Mouse (Mus musculus): ENCODE measurements around the gene Cry2. TPM values are rescaled to one million over a fixed set of nuclear protein-coding genes. Genes with fewer than 3 reads are reported as not detected.

The Cry2 gene
- polyA plus RNA-seq, 1 experiment from 2014 or later: 27.1 TPM

- Histone ChIP-seq H3K4me2 (no peak overlapping the region), H3K4me3 (replicated peaks) (no peak overlapping the region), H3K9me3 (no peaks in the 10 kb centered on the region), H3K4me1 (replicated peaks) (peaks cover 28% of the 10 kb centered on the region), H3K36me3 (no peaks in the 10 kb centered on the region), H3K27me3 (peaks cover 17% of the 10 kb centered on the region), H3K27ac (no peak overlapping the region), H3K9ac (replicated peaks) (no peak overlapping the region)
- 78% methylated on average over 3 of the region's 3 CpGs for WGBS
- ATAC-seq (ENCODE audit: insufficient number of reproducible peaks, insufficient read depth, low FRiP score, low TSS enrichment, low read depth): no peak
Observed at GRCm38 (mm10) chr2:92395535-92395934, 38.3 kb downstream of the Cry2 start.

GRCm38 (mm10) chr2:92392318-92393264, 41.3 kb downstream of the Cry2 start:
- H3K9ac ChIP-seq (replicated peaks): peak overlapping the region; percentile 68
- ATAC-seq (ENCODE audit: insufficient number of reproducible peaks, insufficient read depth, low FRiP score, low TSS enrichment, low read depth): peak; percentile 8
- peaks cover 49% of the 10 kb centered on the region for H3K4me1 ChIP-seq (replicated peaks)
- H3K4me2 ChIP-seq: peak overlapping the region; percentile 83
- peak overlapping the region; percentile 90 for H3K27ac ChIP-seq
- 3% methylated on average over 26 of the region's 26 CpGs for WGBS
- H3K36me3 ChIP-seq: no peaks in the 10 kb centered on the region
- no peaks in the 10 kb centered on the region for H3K9me3 ChIP-seq
- H3K4me3 ChIP-seq (replicated peaks): peak overlapping the region; percentile 44
- peaks cover 5% of the 10 kb centered on the region; the same call in 1 of the 2 replicates for H3K27me3 ChIP-seq

- H3K4me2 ChIP-seq: peak overlapping the region; percentile 83
- peak overlapping the region; percentile 90 for H3K27ac ChIP-seq
- H3K9me3 ChIP-seq: no peaks in the 10 kb centered on the region
- ATAC-seq (ENCODE audit: insufficient number of reproducible peaks, insufficient read depth, low FRiP score, low TSS enrichment, low read depth): no peak
- H3K27me3 ChIP-seq: no peaks in the 10 kb centered on the region; the same call in 1 of the 2 replicates
- H3K4me1 ChIP-seq (replicated peaks): peaks cover 49% of the 10 kb centered on the region
- H3K4me3 ChIP-seq (replicated peaks): peak overlapping the region; percentile 44
- 22% methylated on average over 11 of the region's 11 CpGs for WGBS
- H3K36me3 ChIP-seq: peaks cover 3% of the 10 kb centered on the region
- H3K9ac ChIP-seq (replicated peaks): peak overlapping the region; percentile 68
Observed at GRCm38 (mm10) chr2:92391703-92392317, 42.0 kb downstream of the Cry2 start.

- peaks cover 49% of the 10 kb centered on the region for H3K4me1 ChIP-seq (replicated peaks)
- no peak for ATAC-seq (ENCODE audit: insufficient number of reproducible peaks, insufficient read depth, low FRiP score, low TSS enrichment, low read depth)
- peaks cover 10% of the 10 kb centered on the region for H3K36me3 ChIP-seq
- peak overlapping the region; percentile 83 for H3K4me2 ChIP-seq
- no peak overlapping the region for H3K27ac ChIP-seq
- H3K9ac ChIP-seq (replicated peaks): 0 out of 2 replicates have a peak overlapping the region, but pooled peaks have one; percentile 18
- no peaks in the 10 kb centered on the region for H3K9me3 ChIP-seq
- no peaks in the 10 kb centered on the region for H3K27me3 ChIP-seq
- 89% methylated on average over 8 of the region's 8 CpGs for WGBS
- H3K4me3 ChIP-seq (replicated peaks): peak overlapping the region; percentile 44; the same call in 1 of the 2 replicates
Observed at GRCm38 (mm10) chr2:92391116-92391515, 42.7 kb downstream of the Cry2 start.

GRCm38 (mm10) chr2:92390206-92390930, 43.5 kb downstream of the Cry2 start:
- H3K36me3 ChIP-seq: peaks cover 18% of the 10 kb centered on the region
- H3K27me3 ChIP-seq: no peaks in the 10 kb centered on the region
- no peak overlapping the region for H3K27ac ChIP-seq
- WGBS: 88% methylated on average over 6 of the region's 6 CpGs
- no peak for ATAC-seq (ENCODE audit: insufficient number of reproducible peaks, insufficient read depth, low FRiP score, low TSS enrichment, low read depth)
- H3K9ac ChIP-seq (replicated peaks): no peak overlapping the region
- H3K9me3 ChIP-seq: no peaks in the 10 kb centered on the region
- peaks cover 49% of the 10 kb centered on the region for H3K4me1 ChIP-seq (replicated peaks)
- no peak overlapping the region for H3K4me3 ChIP-seq (replicated peaks)
- H3K4me2 ChIP-seq: no peak overlapping the region

- Histone ChIP-seq H3K9me3 (no peaks in the 10 kb centered on the region), H3K9ac (replicated peaks) (no peak overlapping the region), H3K27ac (peak overlapping the region; percentile 78), H3K27me3 (no peaks in the 10 kb centered on the region), H3K4me3 (replicated peaks) (peak overlapping the region; percentile 66), H3K4me2 (peak overlapping the region; percentile 89), H3K4me1 (replicated peaks) (peaks cover 49% of the 10 kb centered on the region), H3K36me3 (peaks cover 25% of the 10 kb centered on the region)
- ATAC-seq (ENCODE audit: insufficient number of reproducible peaks, insufficient read depth, low FRiP score, low TSS enrichment, low read depth): no peak; the same call in 1 of the 2 replicates
- WGBS: 5% methylated on average over 10 of the region's 10 CpGs
Observed at GRCm38 (mm10) chr2:92389645-92390044, 44.2 kb downstream of the Cry2 start.

GRCm38 (mm10) chr2:92388891-92389641, 44.8 kb downstream of the Cry2 start:
- Histone ChIP-seq H3K27ac (peak overlapping the region; percentile 78), H3K27me3 (no peaks in the 10 kb centered on the region), H3K9ac (replicated peaks) (peak overlapping the region; percentile 69), H3K9me3 (no peaks in the 10 kb centered on the region), H3K4me2 (peak overlapping the region; percentile 89), H3K36me3 (peaks cover 31% of the 10 kb centered on the region), H3K4me1 (replicated peaks) (peaks cover 49% of the 10 kb centered on the region), H3K4me3 (replicated peaks) (peak overlapping the region; percentile 66)
- ATAC-seq (ENCODE audit: insufficient number of reproducible peaks, insufficient read depth, low FRiP score, low TSS enrichment, low read depth): peak; percentile 88
- under 1% methylated on average over 61 of the region's 62 CpGs for WGBS

GRCm38 (mm10) chr2:92388081-92388517, 45.7 kb downstream of the Cry2 start:
- no peak for ATAC-seq (ENCODE audit: insufficient number of reproducible peaks, insufficient read depth, low FRiP score, low TSS enrichment, low read depth)
- H3K9ac ChIP-seq (replicated peaks): peak overlapping the region; percentile 69
- H3K27me3 ChIP-seq: no peaks in the 10 kb centered on the region
- 69% methylated on average over 3 of the region's 3 CpGs for WGBS
- no peak overlapping the region for H3K27ac ChIP-seq
- peak overlapping the region; percentile 66 for H3K4me3 ChIP-seq (replicated peaks)
- peaks cover 46% of the 10 kb centered on the region for H3K4me1 ChIP-seq (replicated peaks)
- peaks cover 40% of the 10 kb centered on the region for H3K36me3 ChIP-seq
- no peaks in the 10 kb centered on the region for H3K9me3 ChIP-seq
- H3K4me2 ChIP-seq: peak overlapping the region; percentile 89

GRCm38 (mm10) chr2:92387646-92388045, 46.2 kb downstream of the Cry2 start:
- Histone ChIP-seq H3K36me3 (peaks cover 45% of the 10 kb centered on the region), H3K27ac (no peak overlapping the region), H3K4me2 (no peak overlapping the region)

GRCm38 (mm10) chr2:92386821-92387570, 46.8 kb downstream of the Cry2 start:
- no peak overlapping the region for H3K9ac ChIP-seq (replicated peaks)

More at GRCm38 (mm10) chr2:92387646-92388045, 46.2 kb downstream of the Cry2 start:
- Histone ChIP-seq H3K4me1 (replicated peaks) (peaks cover 42% of the 10 kb centered on the region), H3K9me3 (no peaks in the 10 kb centered on the region), H3K9ac (replicated peaks) (no peak overlapping the region), H3K4me3 (replicated peaks) (no peak overlapping the region), H3K27me3 (no peaks in the 10 kb centered on the region)
- WGBS: 90% methylated on average over 4 of the region's 4 CpGs
- no peak for ATAC-seq (ENCODE audit: insufficient number of reproducible peaks, insufficient read depth, low FRiP score, low TSS enrichment, low read depth)

More at GRCm38 (mm10) chr2:92386821-92387570, 46.8 kb downstream of the Cry2 start:
- Histone ChIP-seq H3K27ac (no peak overlapping the region), H3K36me3 (peaks cover 51% of the 10 kb centered on the region), H3K27me3 (no peaks in the 10 kb centered on the region), H3K4me2 (no peak overlapping the region), H3K9me3 (no peaks in the 10 kb centered on the region), H3K4me1 (replicated peaks) (peaks cover 35% of the 10 kb centered on the region), H3K4me3 (replicated peaks) (no peak overlapping the region)
- ATAC-seq (ENCODE audit: insufficient number of reproducible peaks, insufficient read depth, low FRiP score, low TSS enrichment, low read depth): no peak
- WGBS: 87% methylated on average over 30 of the region's 30 CpGs
